Mouse (Mus musculus): Measurements from ENCODE around the gene Shd. TPM values are rescaled to one million over a fixed set of nuclear protein-coding genes. Genes with fewer than 3 reads are reported as not detected.

The Shd gene
- polyA plus RNA-seq, 1 experiment: 2.2 TPM

DNA sequence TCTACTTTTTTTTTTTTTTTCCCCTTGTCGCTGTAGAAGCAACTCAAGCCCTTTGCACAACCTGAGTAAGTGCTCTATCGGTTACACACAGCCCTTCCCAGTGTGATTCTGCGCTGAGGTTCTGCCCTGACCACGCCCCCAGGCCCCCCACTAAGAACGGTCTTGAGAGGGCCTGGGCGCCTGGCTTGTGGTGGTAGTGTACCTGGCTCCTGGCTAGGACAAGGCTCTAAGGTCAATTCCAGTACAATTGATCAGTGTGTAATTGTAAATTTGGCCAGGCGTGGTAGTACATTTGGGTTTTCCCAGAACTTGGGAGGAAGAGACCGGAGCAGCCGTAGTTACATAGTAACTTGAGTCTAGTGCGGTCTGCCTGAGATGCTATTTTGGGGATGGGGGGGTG is 36.7 kb downstream of the Shd start:
- H3K27ac ChIP-seq (ENCODE audit: insufficient read depth, low read length): no peak overlapping the region
- H3K36me3 ChIP-seq (ENCODE audit: control insufficient read depth, insufficient read depth, low read length): no peaks in the 10 kb centered on the region
- 91% methylated on average over 10 of the region's 10 CpGs for WGBS
- peaks cover 10% of the 10 kb centered on the region; the same call in 1 of the 2 replicates for H3K4me1 ChIP-seq (ENCODE audit: control insufficient read depth, insufficient read depth, insufficient read length)
- H3K4me3 ChIP-seq (ENCODE audit: extremely low read depth, insufficient read depth, insufficient read length): no peak overlapping the region
- DNase-seq (ENCODE audit: low read depth in 1 of 2, low spot score in 2 of 2): no peak
- TF ChIP-seq CTCF (IDR thresholded peaks at IDR 0.05; ENCODE audit: extremely low read depth, insufficient read depth, insufficient read length, insufficient replicate concordance) (no peak), POLR2A (IDR thresholded peaks at IDR 0.05; ENCODE audit: low read depth, low read length) (no peak)
- H3K27me3 ChIP-seq (ENCODE audit: control insufficient read depth, insufficient read depth, low read length): no peaks in the 10 kb centered on the region

DNA sequence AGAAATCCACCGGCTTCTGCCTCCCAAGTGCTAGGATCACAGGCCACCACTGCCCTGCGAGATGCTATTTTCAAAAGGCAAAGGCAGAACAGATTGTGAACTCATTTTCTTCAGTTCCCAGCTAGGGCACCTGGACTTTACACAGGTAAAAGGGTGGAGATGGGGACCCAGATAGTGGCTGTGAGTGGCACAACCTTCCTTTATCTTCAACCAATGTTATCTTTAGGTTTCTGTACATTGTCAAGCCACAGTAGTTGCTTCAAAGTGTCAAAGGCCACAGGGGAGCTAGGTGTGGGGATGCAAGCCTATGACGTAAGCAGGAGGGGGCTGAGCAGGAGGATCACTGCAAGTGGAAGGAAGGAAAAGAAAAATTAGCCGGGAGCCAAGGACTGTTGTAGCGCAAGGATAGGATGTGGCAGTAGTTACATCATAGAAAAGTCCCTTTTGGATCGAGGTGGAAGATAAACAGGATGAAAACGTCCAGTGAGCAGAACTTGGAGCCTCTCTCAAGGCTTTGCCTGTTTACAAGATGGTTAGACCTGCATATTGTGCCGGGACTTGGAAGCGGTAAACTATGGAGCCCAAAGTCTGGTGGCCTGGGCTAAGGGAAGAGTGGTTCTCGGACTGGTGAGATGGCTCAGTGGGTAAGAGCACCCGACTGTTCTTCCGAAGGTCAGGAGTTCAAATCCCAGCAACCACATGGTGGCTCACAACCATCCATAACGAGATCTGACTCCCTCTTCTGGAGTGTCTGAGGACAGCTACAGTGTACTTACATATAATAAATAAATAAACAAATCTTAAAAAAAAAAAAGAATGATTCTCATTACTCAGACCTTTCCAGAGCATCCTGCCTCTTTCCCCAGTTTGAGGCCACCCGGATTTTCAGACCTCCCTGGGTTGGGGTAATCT is 37.4 kb downstream of the Shd start:
- H3K27ac ChIP-seq (ENCODE audit: insufficient read depth, low read length): no peak overlapping the region
- 50% methylated on average over 14 of the region's 14 CpGs for WGBS
- no peak for DNase-seq (ENCODE audit: low read depth in 1 of 2, low spot score in 2 of 2)
- H3K4me3 ChIP-seq (ENCODE audit: extremely low read depth, insufficient read depth, insufficient read length): no peak overlapping the region
- H3K36me3 ChIP-seq (ENCODE audit: control insufficient read depth, insufficient read depth, low read length): no peaks in the 10 kb centered on the region
- TF ChIP-seq CTCF (IDR thresholded peaks at IDR 0.05; ENCODE audit: extremely low read depth, insufficient read depth, insufficient read length, insufficient replicate concordance) (no peak), POLR2A (IDR thresholded peaks at IDR 0.05; ENCODE audit: low read depth, low read length) (no peak)
- H3K4me1 ChIP-seq (ENCODE audit: control insufficient read depth, insufficient read depth, insufficient read length): peaks cover 10% of the 10 kb centered on the region; the same call in 1 of the 2 replicates
- no peaks in the 10 kb centered on the region for H3K27me3 ChIP-seq (ENCODE audit: control insufficient read depth, insufficient read depth, low read length)

DNA sequence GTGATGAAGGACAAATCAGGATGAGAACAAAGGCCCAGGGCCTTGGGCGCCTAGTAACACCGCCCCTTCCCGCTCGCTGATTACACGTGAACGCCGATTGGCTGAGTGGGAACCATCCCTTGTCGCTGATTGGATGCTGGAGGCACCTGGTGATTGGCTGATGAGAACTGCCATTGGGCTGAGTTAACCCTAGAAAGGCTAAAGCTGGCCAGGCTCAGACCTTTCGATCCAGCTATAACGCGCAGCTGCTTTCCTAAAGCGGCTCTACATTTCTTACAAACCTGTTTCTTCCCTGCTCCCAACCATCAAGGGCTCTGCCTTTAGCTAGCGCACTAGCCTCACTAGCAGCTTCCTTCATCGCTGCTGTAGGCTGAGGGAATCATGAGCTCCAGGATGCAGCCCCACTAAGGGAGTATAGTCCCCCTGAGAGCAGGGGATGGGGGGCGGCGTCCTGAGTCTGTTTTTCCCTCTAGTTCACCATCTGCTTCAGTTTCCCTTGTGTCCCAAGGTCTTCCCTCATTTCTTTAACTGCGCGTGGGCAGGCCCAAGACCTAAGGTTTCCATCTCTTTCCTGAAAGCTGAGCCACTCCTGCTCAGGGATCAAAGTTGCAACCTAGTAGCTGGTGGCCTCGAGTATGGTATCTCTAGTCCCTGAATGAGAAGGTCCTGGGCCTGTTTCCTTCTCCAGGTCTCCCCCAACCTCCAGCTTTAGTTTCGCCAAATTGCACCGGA is 38.3 kb downstream of the Shd start:
- 1% methylated on average over 21 of the region's 21 CpGs for WGBS
- TF ChIP-seq CTCF (IDR thresholded peaks at IDR 0.05; ENCODE audit: extremely low read depth, insufficient read depth, insufficient read length, insufficient replicate concordance): no peak
- TF ChIP-seq POLR2A (IDR thresholded peaks at IDR 0.05; ENCODE audit: low read depth, low read length): no peak
- Histone ChIP-seq H3K36me3 (ENCODE audit: control insufficient read depth, insufficient read depth, low read length) (no peaks in the 10 kb centered on the region), H3K27me3 (ENCODE audit: control insufficient read depth, insufficient read depth, low read length) (no peaks in the 10 kb centered on the region), H3K4me1 (ENCODE audit: control insufficient read depth, insufficient read depth, insufficient read length) (peaks cover 10% of the 10 kb centered on the region; the same call in 1 of the 2 replicates), H3K27ac (ENCODE audit: insufficient read depth, low read length) (peak overlapping the region; percentile 76), H3K4me3 (ENCODE audit: extremely low read depth, insufficient read depth, insufficient read length) (peak overlapping the region; percentile 76)
- DNase-seq (ENCODE audit: low read depth in 1 of 2, low spot score in 2 of 2): peak; percentile 89 to 90

DNA sequence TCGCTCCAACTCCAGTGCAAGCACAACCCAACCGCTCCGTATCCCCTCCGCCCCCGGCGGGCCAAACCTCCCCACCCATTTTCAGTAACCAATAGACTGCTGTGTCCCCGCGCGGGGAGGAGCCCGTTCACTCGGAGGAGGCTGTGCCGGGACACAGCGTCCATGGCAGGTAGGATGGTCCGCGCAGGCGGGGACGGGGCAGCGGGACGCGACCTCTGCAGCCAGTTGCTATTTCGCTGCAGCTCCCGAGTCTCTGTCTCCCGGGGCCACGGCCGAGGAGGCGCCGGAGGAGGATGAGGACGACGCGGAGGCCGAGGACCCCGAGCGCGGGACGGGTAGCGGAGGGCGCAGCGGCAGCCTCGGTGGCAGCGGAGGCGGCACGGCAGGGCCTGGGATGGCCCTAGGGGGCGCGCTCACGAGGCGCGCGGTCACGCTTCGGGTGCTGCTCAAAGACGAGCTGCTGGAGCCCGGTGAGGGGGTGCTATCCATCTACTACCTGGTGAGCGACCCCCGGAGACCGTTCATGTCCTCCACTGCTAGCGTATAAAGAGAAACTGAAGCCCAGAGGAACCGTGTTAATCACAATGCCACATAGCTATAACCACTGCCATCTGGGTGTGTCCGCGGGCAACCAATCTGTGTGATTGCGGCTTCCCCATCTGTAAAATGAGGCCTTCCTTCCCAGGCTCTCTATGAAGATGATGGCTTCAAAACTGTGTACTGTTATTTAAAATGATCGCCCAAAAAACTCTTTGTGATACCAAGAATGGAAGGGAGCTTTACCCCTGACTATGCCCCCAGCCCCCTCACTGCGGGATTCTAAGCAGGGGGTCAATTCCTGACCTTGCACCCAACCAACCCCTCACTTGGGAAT is 39.1 kb downstream of the Shd start:
- TF ChIP-seq CTCF (IDR thresholded peaks at IDR 0.05; ENCODE audit: extremely low read depth, insufficient read depth, insufficient read length, insufficient replicate concordance): peak; percentile 25; the same call in 1 of the 2 replicates
- TF ChIP-seq POLR2A (IDR thresholded peaks at IDR 0.05; ENCODE audit: low read depth, low read length): peak; percentile 87
- H3K27me3 ChIP-seq (ENCODE audit: control insufficient read depth, insufficient read depth, low read length): no peaks in the 10 kb centered on the region
- 1% methylated on average over 62 of the region's 62 CpGs for WGBS
- DNase-seq (ENCODE audit: low read depth in 1 of 2, low spot score in 2 of 2): peak; percentile 76 to 89
- H3K27ac ChIP-seq (ENCODE audit: insufficient read depth, low read length): peak overlapping the region; percentile 76
- peak overlapping the region; percentile 76 for H3K4me3 ChIP-seq (ENCODE audit: extremely low read depth, insufficient read depth, insufficient read length)
- H3K36me3 ChIP-seq (ENCODE audit: control insufficient read depth, insufficient read depth, low read length): no peaks in the 10 kb centered on the region
- peaks cover 10% of the 10 kb centered on the region; the same call in 1 of the 2 replicates for H3K4me1 ChIP-seq (ENCODE audit: control insufficient read depth, insufficient read depth, insufficient read length)

DNA sequence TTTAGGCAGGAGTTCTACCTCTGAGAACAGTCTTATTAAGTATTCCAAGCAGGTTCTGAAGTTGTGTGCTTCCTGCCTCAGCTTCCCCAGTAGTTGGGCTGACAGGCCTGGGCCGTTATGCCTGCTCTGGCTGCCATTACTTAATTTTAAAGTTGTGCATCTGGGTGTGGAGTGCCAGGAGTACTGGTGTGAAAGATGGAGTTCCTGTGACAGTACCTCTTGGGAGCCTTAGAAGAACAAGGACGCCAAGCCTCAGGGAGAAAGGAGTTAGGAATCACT is 39.6 kb downstream of the Shd start:
- DNase-seq (ENCODE audit: low read depth in 1 of 2, low spot score in 2 of 2): no peak
- Histone ChIP-seq H3K27ac (ENCODE audit: insufficient read depth, low read length) (0 out of 2 replicates have a peak overlapping the region, but pooled peaks have one; percentile 76), H3K36me3 (ENCODE audit: control insufficient read depth, insufficient read depth, low read length) (peaks cover under 1% of the 10 kb centered on the region; the same call in 1 of the 2 replicates), H3K4me3 (ENCODE audit: extremely low read depth, insufficient read depth, insufficient read length) (peak overlapping the region; percentile 76; the same call in 1 of the 2 replicates), H3K4me1 (ENCODE audit: control insufficient read depth, insufficient read depth, insufficient read length) (peaks cover 10% of the 10 kb centered on the region; the same call in 1 of the 2 replicates), H3K27me3 (ENCODE audit: control insufficient read depth, insufficient read depth, low read length) (no peaks in the 10 kb centered on the region)
- WGBS: 62% methylated on average over 2 of the region's 2 CpGs
- TF ChIP-seq POLR2A (IDR thresholded peaks at IDR 0.05; ENCODE audit: low read depth, low read length) (no peak), CTCF (IDR thresholded peaks at IDR 0.05; ENCODE audit: extremely low read depth, insufficient read depth, insufficient read length, insufficient replicate concordance) (no peak)

DNA sequence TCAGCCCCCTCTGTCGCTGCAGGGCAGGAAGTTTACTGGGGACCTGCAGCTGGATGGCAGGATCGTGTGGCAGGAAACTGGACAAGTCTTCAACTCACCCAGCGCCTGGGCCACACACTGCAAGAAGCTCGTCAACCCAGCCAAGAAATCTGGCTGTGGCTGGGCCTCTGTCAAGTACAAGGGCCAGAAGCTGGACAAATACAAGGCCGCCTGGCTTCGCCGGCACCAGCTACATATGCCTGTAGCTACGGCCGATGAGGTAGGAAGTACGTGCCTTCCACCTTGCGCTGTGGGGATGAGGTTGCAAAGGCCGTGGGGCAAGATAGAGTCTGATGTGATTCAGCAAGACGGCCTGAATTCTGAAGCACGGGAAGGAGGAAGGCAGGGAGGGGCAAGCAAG is 40.0 kb downstream of the Shd start:
- no peak overlapping the region for H3K4me3 ChIP-seq (ENCODE audit: extremely low read depth, insufficient read depth, insufficient read length)
- H3K4me1 ChIP-seq (ENCODE audit: control insufficient read depth, insufficient read depth, insufficient read length): peaks cover 10% of the 10 kb centered on the region; the same call in 1 of the 2 replicates
- peaks cover 4% of the 10 kb centered on the region for H3K36me3 ChIP-seq (ENCODE audit: control insufficient read depth, insufficient read depth, low read length)
- H3K27me3 ChIP-seq (ENCODE audit: control insufficient read depth, insufficient read depth, low read length): no peaks in the 10 kb centered on the region
- DNase-seq (ENCODE audit: low read depth in 1 of 2, low spot score in 2 of 2): no peak
- no peak overlapping the region for H3K27ac ChIP-seq (ENCODE audit: insufficient read depth, low read length)
- TF ChIP-seq CTCF (IDR thresholded peaks at IDR 0.05; ENCODE audit: extremely low read depth, insufficient read depth, insufficient read length, insufficient replicate concordance) (no peak), POLR2A (IDR thresholded peaks at IDR 0.05; ENCODE audit: low read depth, low read length) (no peak)
- 70% methylated on average over 14 of the region's 14 CpGs for WGBS

Measured in spleen, adult 2 months (tissue).